Mouse (Mus musculus) heart, embryonic 14.5 days (tissue): ENCODE measurements around the gene Icosl. TPM values are rescaled to one million over a fixed set of nuclear protein-coding genes. Genes with fewer than 3 reads are reported as not detected.

Source experiments
- polyA plus RNA-seq: library from polyadenylated mRNA; unstranded; fragments of >200 nt; fragmentation: Nextera tagmentation; extraction: Ambion mirVana; gene quantifications from 2 replicates; pipeline ENCODE4 v1.2.1, GENCODE M21; 2014

Gene Icosl
- polyA plus RNA-seq, 1 experiment from 2014 or later = 1.5 TPM

Other genes starting within 250 kb of the Icosl start
- not detected in 2 replicates for gene Krtap10-4, start 242.2 kb upstream of the Icosl start, polyA plus RNA-seq
- gene Krtap10-10, start 233.4 kb upstream of the Icosl start, polyA plus RNA-seq = not detected in 2 replicates
- not detected in 2 replicates for gene Gm36176, start 222.5 kb upstream of the Icosl start, polyA plus RNA-seq
- gene Gm10318, start 216.4 kb upstream of the Icosl start, polyA plus RNA-seq = not detected in 2 replicates
- not detected in 2 replicates for gene Gm3285, start 207.3 kb upstream of the Icosl start, polyA plus RNA-seq
- gene Lrrc3, start 166.8 kb upstream of the Icosl start, polyA plus RNA-seq = 1.2 and 1.3 TPM in 2 replicates
- 0.07 and 0.51 TPM in 2 replicates for gene Trpm2, start 98.7 kb upstream of the Icosl start, polyA plus RNA-seq
- 18.6 and 21.1 TPM in 2 replicates for gene 1810043G02Rik, start 90.8 kb upstream of the Icosl start, polyA plus RNA-seq
- gene Pfkl, start 59.2 kb upstream of the Icosl start, polyA plus RNA-seq = 168 and 170 TPM in 2 replicates
- gene Dnmt3l, start 27.4 kb upstream of the Icosl start, polyA plus RNA-seq = not detected in 2 replicates
- gene Aire, start 25.7 kb upstream of the Icosl start, polyA plus RNA-seq = 0.16 TPM in 1 of 2 replicates, not detected in the other
- 24.2 and 36.2 TPM in 2 replicates for gene D10Jhu81e, start 100.5 kb downstream of the Icosl start, polyA plus RNA-seq
- gene Pwp2, start 115.8 kb downstream of the Icosl start, polyA plus RNA-seq = 8.4 and 8.6 TPM in 2 replicates
- 15.4 and 19.0 TPM in 2 replicates for gene Trappc10, start 175.3 kb downstream of the Icosl start, polyA plus RNA-seq